Mouse (Mus musculus) heart, adult 9 months (tissue): ENCODE measurements around the gene Phactr3.

ENCODE experiments used
- DNase-seq, 2 experiments: peaks; one replicate each; pipeline ENCODE4 v3.0.0; 2022; ENCODE audit warnings: low spot score in 2 of 2

Gene Phactr3

GRCm38 (mm10) chr2:178257117-178257825 is 138.5 kb downstream of the Phactr3 start:
- DNase-seq = no peak

DNA sequence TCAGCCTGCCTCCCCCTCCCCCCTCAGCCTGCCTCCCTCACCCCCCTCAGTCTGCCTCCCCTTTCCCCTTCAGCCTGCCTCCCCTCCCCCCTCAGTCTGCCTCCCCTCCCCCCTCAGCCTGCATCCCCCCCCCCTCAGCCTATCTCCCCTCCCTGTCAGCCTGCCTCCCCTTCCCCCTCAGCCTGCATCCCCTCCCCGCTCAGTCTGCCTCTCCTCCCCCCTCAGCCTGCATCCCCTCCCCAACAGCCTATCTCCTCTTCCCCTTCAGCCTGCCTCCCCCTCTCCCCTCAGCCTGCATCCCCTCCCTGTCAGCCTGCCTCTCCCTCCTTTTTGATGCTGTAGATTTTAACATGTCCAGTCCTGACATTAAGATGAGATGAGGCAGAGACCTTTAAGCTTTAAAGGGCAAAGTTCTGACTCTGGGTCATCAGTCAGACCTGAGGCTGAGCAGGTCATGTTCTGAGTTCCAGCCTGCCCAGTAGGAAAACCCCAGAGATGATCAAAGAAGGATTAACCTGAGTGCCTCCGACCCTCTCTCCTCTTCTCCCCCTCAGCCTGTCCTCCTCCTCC is 139.3 kb downstream of the Phactr3 start:
- DNase-seq = no peak

DNA sequence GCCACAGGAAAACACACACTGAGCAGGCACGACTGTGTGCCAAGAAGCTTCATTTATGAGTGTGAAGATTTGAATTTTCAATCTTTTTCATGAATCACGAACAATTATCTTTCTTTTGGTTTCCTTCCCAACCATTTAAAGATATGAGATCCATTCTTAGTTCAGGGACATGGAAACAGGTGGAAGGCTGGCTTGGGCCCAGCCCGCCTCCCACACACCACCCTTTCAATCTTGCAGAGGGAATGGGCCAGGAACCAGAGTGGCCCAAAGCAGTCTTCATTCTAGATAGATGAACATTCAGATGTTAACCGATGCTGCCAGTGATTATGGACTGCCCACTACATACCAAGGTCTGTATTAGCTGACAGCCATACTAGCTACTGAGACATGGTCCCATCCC is 144.3 kb downstream of the Phactr3 start:
- DNase-seq = no peak

- DNase-seq = peak; percentile 6 to 50
Observed at GRCm38 (mm10) chr2:178264389-178264788, 145.6 kb downstream of the Phactr3 start.

DNA sequence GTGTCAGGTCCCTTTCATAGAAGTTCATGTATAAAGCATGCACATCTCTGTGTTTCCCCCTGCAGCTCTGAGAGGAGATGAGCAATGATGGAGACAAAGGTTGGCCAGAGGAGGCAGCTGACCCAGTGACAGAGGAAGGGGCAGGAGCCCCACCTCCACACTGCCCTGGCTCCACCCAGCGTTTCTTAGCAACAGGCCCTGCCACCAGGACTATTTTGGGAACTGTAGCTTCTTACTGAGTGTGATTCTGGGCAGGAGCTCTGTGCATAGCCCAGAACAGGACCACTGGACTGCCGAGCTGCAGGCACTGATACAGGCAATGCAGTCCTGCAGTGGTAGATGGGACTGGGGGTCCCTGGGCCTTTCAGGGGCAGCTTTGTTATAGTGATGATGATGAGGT is 146.7 kb downstream of the Phactr3 start:
- peak; percentile 21 to 22 for DNase-seq

DNA sequence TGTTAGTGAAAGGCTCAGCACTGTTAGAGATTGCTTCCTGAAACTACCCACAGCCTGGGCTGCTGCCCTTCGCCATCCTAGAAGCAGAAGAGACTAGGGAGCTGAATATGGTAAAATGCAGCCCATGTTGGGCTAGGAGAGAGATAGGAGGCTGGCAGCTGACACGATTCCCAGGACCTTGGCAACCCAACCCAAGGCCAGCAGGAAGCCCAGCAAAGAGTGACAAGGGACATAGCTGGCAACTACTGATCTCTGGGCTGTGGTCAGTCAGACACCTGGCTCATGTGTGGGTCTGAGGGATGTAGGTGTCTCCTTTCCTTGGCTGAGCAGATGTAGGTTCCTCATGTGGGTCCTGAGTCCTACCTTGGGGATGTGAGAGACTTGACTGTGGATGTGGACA is 152.0 kb downstream of the Phactr3 start:
- no peak for DNase-seq

- DNase-seq = no peak
Observed at GRCm38 (mm10) chr2:178272350-178272749, 153.6 kb downstream of the Phactr3 start.

DNA sequence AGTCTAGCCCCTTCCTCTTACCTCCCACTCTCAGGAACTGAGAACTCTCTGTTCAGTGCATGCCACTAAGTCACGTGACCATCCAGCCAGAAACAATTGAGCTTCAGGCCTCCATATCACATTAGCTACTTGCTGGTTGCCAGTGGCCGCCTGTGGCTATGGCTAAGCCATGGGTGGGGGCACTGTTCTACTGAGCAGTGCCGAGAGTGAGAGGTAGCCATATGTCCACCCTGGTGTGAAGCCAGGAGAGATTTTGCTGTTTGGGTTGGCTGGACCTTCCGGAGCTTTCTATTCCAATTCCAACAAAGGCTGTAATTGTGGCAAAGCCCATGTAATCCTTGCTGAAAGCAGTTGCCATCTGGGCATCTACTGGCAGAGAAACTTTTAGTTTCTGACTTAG is 155.4 kb downstream of the Phactr3 start:
- no peak for DNase-seq

GRCm38 (mm10) chr2:178277206-178277605 is 158.4 kb downstream of the Phactr3 start:
- DNase-seq = peak; percentile 10 to 52

GRCm38 (mm10) chr2:178281183-178281582 is 162.4 kb downstream of the Phactr3 start:
- no peak for DNase-seq

DNA sequence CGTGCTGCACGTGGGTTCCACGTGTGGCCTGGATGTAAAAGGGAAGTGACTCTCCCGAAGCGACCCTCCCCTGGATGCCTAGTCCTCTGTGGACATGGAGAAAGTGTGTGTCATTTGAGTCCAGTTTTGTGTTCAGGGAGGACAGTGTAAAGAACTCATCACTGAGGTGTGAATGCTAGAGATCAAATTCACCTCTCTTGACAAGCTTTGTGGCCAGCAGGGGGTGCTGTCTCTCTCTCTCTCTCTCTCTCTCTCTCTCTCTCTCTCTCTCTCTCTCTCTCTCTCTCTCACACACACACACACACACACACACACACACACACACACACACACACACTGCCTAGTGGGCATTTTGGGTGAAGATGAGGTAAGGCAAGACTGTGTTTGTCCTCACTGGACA is 168.5 kb downstream of the Phactr3 start:
- no peak for DNase-seq

DNA sequence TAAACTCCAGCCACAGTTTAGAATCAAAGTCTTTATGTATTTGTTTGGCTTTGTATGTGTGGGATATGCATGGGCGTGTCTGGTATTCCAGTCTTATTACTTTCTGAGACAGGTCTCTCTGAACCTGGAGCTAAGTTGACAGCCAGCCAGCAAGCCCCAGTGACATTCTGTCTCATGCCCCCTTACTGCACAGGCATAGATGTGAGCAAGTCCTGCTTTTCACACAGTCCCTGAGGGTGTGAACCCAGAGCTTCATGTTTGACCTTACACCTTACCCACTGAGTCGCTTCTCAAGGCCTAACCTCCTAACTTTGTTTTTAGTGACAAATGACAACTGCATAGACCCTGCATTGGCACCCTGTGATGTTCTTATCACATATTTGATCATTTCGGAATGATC is 169.9 kb downstream of the Phactr3 start:
- no peak for DNase-seq

DNA sequence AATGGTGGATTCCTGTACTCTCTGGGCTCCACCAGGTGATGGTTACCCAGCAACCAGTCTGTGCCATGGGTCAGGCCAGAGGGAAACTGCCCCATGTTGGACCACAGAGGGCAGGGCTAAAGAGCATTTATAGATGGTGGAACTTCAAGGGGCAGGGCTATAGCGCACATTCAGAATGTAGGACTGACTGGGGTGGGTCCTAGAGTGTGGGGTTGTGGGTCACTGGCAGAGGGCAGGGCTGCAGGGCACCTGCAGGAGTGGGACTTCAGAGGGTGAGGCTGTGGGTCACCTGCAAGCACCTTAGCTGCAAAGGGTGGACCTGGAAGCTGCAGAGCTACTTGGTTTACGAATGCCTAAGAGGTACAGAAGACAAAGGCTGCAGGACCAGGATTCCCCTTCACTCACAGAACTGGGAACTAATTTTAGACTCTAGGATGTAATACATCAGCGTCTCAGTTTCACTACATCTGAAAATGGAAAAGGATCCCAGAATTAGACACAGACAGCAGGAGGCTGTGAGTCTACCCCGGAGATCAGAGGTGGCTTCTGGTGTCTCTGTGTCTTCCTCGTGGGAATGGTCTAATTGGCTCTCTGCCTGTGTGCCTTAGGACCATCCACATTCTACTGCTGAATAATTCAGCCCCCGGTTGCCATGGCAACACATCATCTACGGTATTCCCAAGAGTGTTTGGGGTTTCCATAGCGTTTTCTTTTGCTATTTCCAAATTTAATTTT is 184.8 kb downstream of the Phactr3 start:
- DNase-seq = no peak

- DNase-seq = no peak
Observed at GRCm38 (mm10) chr2:178304188-178304529, 185.4 kb downstream of the Phactr3 start.

- no peak for DNase-seq
Observed at GRCm38 (mm10) chr2:178304669-178305068, 185.9 kb downstream of the Phactr3 start.

GRCm38 (mm10) chr2:178313539-178313938 is 194.8 kb downstream of the Phactr3 start:
- DNase-seq = no peak

GRCm38 (mm10) chr2:178316281-178316680 is 197.5 kb downstream of the Phactr3 start:
- no peak for DNase-seq

- DNase-seq = no peak
Observed at GRCm38 (mm10) chr2:178319766-178320165, 201.0 kb downstream of the Phactr3 start.

GRCm38 (mm10) chr2:178321271-178321670 is 202.5 kb downstream of the Phactr3 start:
- DNase-seq = no peak

DNA sequence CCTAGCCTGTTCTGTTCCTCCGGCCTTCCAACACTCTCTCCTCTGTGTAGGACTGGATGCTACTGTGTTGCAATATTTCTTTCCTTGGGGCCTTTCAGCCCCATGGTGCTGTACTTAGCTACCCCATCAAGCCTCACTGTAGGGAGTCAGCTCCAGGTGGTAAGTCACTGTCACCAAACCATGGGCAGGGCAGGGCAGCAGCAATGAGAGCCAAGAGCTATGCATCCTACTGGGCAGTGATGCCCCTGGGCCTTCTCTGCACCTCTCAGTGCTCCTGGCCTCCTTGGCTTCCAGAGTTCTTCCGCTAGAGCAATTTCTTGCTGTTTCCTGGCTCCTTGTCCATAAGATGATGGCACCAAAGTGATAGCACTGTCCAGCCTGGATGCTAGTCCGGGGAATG is 205.6 kb downstream of the Phactr3 start:
- DNase-seq = no peak

- DNase-seq = no peak
Observed at GRCm38 (mm10) chr2:178324818-178325217, 206.0 kb downstream of the Phactr3 start.

- DNase-seq = no peak
Observed at GRCm38 (mm10) chr2:178326067-178326466, 207.3 kb downstream of the Phactr3 start.
